Mouse (Mus musculus) erythroblast, adult 5-6 weeks (primary cell): Measurements from ENCODE around the gene Adamtsl3. TPM values are rescaled to one million over a fixed set of nuclear protein-coding genes. Genes with fewer than 3 reads are reported as not detected.

Source experiments
- ATAC-seq: replicated peaks from 2 replicates; pipeline ENCODE4 v1.8.0; 2016; ENCODE audit warnings: moderate number of reproducible peaks, mild to moderate bottlenecking, moderate TSS enrichment, inconsistent platforms; ENCODE audit not compliant: poor library complexity, low FRiP score, severe bottlenecking
- total RNA-seq, 2 experiments: library from RNA; stranded (forward) in 1 of 2; stranded (reverse) in 1 of 2; fragments of 150-400 nt in 1 of 2; fragments of 200-764, 138-1000 nt in 1 of 2; gene quantifications; 2 replicates each; pipeline versions ENCODE4 v1.2.3 to v1.2.4; 2015 to 2017; ENCODE audit warnings: low replicate concordance in 2 of 2

Gene Adamtsl3
- total RNA-seq (2015; ENCODE audit: low replicate concordance) (0.21 TPM in 1 of 2 replicates, not detected in the other), total RNA-seq (2017; ENCODE audit: low replicate concordance) (0.14 TPM in 1 of 2 replicates, not detected in the other)

DNA sequence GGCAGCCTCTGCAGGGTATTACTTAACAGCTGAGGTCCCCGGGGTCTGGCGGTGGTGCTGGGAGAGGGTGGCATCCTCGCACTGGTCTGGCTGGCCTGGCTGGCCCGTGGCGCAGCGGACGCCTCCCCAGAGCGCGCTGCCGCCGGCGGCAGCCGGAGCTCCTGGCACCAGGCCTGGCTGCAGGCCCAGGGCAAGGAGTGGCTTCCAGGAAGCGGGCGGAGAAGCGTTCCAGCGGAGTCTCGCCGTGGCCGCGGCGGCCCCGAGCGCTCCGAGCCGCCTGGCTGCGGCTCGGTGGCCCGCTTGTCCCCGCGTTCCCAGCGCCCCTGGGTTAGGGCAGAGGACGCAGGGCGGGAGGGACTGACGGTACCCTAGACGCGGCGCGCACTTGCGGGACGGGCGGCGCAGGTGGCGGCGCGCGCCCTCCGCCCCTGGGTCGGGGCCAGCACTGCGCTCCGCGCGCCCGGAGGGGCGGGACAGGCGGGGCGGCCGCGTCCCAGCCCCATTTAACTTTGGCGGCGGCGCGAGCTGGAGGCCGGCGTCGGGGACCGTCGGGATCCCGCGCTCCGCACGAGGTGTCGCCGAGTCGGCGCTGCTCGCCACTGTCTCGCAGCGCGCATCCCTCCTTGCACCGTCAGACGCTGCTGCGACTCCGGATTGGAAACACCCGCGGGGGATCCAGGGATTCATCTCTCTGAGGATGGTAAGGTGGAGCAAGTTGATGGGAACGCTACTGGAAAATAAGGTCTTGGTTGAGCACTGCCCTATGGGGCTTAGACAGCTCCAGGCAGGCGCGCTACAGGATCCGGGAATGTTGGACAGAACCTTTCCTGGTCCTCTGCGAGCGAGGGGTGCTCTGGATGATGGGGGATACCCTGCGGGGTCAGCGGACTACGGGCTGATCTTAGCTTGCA, at the start of gene Adamtsl3:
Adamtsl3 (plus strand) TSS at position 484 of the 911 bp plus-strand sequence.
- ATAC-seq: no peak

DNA sequence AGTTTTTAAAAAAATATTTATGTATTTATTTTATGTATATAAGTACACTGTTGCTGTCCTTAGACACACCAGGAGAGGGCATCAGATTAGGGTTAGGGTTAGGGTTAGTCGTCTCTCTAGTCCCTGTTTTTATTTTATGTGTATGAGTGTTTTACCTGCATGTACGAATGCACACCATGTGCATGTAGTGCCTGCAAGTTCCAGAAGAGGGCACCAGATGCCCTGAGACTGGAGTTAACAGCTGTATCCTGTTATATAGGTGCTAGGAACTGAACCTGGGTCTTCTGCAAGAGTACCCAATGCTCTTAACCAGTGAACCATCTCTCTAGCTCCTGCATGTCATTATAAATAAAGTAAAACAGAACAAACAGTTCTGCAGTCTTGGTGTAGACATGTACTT, 48.3 kb upstream of the Adamtsl3 start:
- no peak for ATAC-seq

DNA sequence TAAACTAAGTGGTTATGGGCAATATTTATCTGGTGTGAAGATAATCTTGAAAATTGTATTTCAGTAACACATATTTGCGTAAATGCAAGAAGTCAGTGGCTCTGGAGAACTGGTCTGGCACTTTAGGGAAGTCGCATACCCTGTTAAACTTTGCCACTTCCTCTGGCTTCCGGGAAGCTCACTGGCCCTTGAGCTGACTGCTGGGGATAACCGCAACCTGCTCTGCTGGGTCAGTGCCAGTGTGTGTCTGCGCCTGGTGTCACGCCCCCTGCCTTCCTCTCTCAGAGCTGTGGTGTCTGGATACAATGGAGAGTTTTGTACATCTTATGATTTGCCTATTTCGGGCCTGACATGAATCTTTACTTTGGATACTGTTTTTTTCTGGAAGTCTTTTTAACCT, 42.1 kb upstream of the Adamtsl3 start:
- ATAC-seq: no peak

DNA sequence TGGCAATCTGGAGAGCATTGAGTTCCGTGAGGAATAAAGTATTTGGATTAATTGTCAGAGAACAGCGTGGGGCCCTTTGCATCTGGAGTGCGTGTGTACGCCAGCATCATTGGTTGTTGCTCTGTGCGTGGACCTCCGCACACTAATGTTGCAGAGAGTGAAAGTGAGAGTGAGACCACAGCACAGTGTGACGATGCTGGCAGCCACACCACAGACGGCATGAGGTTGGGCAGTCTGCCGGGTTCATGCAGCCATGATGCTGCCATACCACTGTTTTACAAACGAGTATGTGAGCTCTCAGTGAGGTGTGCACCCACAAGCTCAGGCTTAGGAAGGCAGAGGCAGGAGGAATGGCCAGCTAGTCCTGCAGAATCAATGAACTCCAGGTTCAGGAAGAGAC, 41.4 kb upstream of the Adamtsl3 start:
- ATAC-seq: no peak

DNA sequence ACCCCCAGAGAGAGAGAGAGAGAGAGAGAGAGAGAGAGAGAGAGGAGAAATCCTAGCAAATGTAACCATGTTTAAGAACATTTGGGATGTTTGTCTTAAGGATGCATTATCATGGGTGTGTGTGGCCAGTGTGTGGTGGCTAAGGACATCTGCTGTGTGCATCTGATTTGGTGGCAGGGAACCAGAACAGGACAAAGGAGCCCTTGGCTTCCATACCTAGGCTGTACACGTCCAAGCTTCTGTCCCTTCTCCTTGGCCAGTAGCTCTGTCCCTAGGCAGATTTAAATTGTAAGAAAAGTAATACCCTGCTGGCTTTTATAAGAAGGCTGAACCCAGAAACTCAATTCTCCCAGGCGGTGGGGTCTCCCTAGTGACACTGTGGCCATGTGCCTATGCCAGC, 40.9 kb upstream of the Adamtsl3 start:
- no peak for ATAC-seq

DNA sequence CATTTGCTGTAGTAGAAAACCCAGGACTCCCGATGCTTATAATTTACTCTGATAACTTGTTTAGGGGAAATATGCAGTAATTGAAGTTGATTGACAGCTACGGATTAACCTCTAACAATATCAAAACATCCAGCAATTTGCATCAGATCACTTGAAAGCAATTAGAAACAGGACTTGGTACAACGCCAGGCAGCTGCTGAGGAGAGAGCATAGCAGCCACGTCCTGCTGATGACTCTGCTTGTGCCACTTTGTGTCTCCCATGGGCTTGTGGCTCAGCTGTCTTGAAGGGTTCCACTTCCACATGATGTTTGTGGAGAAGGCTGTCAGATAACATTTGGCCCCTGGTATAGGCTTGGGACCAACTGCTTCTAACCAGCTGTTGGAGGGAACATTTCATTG, 27.1 kb upstream of the Adamtsl3 start:
- no peak for ATAC-seq

DNA sequence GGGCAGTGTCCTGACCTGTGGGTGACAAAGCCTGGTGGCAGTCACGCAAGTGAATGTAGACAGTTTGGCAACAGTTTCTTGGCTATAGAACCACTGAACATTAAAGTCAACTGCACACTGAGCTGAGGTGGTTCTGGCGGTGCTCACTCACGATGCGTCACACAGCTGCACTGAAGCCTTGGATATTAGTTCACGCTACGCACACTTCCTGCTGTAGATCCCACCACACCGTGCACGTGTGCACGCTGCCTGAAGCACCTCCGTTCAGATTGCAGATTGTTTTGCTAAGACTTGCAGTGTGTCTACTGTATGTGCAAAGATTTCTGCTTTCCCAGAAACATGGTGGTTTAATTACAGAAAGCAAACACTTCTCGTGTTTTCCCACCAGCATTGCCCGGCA, 17.0 kb upstream of the Adamtsl3 start:
- no peak for ATAC-seq

DNA sequence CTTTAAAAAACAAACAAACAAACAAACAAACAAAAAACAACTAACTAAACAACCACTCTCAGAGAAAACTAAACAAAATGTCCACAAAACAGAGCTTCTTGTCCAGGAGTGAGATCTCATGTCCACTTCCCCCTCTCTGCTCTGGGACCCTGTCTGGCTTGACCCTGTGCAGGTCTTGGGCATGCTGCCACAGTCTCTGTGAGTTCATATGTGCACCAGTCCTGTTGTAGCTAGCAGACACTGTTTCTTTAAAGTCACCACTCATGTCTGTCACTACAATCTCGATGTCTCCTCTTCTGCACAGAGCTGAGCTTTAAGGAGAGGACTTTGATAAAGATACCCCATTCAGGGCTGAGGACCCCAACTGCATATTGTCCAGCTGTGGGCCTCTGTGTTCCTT, 8.9 kb upstream of the Adamtsl3 start:
- ATAC-seq: no peak

DNA sequence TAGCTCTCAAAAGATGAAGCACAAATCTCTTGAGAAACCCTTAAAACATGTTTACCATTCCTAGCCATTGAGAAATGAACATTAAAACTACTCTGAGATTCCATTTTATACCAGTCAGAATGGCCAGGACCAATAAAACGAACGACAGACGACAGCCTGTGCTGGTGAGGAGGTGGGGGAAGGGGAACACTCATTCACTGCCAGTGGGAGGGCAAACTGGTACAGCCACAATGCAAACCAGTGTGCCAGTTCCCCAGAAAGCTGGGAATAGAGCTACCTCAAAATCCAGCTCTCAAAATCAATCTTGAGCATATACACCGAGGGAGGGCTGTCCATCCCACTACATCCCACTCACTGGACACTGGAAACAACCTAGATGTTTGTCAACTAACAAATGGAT, 8.3 kb upstream of the Adamtsl3 start:
- ATAC-seq: no peak

DNA sequence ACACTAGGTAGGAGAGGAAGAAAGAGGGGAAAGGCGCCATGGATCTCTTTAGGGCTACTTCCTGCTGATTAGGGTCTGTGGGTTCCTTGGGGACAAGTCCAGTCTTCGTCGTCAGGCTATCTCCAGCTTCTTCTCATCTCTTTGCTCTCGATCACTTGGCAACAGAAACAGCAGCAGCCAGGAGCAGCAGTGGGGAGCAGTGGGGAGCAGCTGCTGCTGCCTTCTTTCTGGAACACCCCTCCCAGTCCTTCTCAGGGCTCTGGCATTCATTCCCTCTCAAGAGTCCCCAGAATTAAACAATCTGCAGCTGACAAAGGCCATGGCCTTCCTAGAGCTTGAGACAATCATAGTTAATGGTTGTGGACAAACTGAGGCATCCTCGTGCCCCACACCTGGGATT, 7.6 kb upstream of the Adamtsl3 start:
- ATAC-seq: no peak

DNA sequence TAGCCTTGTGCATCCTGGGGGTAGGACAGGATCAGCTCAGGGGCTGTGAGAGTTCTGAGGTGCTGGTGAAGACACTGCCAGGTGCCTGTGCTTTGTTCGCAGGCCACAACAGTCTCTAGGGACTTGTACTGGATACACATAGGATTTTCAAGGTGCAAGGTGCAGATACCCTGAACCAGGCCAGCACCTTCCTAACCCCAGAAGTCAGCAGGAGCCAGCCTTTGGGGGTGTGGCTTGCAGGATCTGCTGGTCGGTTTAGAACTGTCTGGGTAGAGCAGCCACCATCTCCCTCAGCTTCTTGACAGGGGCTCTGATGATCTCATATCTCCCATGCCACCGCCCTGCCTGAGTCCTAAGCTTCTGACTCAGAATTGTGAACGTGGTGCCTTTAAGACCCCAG, 5.7 kb upstream of the Adamtsl3 start:
- no peak for ATAC-seq

DNA sequence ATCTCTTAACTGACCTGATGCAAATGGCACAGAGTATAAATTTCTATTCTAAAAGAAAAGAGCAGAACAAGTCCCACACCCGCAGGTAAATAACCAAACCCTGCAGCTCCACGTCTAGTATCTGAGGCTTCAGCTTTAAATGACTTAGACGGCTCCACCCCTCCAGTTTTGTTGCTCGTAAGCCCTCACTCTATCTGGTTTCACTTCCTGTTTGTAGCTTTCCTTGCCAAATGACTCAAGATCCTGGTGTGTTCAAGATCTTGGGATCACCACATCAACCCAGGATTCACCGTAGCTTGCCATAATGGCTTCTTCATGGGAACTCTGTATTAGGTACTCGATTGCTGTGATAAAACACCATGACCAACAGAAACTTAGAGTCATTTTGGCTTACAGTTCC, 4.6 kb upstream of the Adamtsl3 start:
- ATAC-seq: no peak

DNA sequence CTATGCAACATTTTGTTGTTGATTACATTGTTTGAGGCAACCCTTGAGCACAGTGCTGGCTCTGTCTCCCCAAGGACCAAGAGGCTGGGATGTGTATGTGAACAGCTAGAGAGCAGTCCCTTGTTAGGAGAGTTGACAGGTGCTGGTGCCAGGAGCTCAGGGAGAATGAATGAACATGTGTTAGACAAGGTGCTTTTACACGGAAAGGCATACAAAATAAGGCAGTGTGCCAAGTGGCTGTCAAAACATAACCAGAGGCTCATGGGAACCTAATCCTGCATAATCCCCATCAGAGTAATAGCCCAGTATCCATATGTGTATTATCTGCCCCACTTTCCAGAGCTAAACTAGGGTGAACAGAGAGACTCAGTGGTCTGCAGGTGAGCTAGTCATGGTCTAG, 1.5 kb upstream of the Adamtsl3 start:
- no peak for ATAC-seq

DNA sequence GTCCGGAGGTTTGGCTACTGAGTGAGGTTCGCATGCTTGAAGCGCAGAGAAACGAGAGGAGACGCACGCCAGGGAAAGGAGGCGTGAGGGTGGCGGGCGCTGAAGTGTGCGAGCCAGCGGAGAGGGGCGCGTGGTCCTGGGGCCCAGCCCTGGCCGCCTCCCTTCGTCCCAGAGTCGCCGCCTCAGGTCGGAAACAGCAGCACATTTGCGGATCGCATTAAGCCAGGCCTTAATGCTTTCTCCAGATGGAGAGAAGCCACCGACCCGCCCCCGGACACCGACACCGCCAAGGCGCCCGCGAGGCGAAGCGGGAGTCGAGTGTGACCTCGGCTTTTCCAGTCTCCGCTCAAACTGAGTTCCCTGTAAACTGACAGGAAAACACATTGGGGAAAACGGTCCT, 638 bp downstream of the Adamtsl3 start:
- no peak for ATAC-seq

DNA sequence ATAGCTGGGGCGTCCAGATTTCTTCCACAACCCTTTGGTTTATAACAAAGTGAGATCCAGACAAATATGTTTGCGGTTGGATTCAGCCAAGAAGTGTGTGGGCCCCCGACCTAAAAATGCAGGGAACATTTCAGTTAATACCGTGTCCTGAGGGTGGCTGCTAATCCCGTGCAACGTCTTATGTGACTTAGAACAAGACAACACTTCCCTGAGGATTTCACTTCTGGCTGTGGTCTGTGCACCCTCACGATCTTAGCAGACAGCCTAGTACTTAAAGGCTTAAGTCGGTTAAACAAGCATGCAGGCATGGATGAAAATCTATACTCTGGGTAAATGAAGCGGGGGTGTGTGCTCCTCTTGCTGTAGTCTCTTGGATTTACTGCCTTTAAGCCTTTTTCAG, 2.6 kb downstream of the Adamtsl3 start:
- ATAC-seq: no peak

DNA sequence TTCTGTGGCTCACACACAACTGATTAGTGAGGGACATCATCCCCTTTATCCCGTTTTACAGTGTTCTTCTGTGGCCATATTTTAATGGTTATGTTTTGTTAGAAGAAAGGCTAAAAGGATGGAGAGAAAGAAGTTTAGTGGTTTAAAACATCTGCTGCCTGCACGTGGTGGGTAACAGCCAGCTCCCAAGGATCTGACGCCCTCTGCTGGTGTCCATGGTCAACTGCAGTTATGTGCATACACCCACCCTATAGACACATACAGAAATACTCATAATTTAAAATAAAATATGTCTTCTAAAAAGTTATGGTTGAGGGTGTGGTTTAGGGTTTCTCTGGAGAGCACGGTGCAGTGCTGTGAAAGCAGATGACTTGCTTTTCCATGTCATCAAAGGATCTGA, 3.0 kb downstream of the Adamtsl3 start:
- no peak for ATAC-seq

DNA sequence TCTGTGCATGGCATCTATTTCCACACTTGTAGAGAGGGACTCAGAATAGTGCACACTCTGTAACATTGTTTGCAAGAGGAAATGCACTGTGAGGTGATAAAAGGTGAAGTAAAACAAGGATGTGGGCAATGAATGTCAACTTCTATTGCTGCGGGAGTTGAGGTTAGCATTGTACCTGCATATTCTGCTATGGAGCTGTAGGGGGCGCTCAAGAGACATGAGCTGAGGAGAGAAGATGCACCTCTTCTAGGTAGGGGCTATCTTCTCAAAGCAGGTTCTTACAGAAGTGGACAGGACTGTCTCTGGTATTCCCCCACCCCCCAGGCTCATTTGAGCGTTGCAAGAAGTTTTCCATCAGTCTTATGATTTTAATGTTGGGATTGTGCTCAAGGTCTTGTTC, 3.7 kb downstream of the Adamtsl3 start:
- ATAC-seq: no peak

DNA sequence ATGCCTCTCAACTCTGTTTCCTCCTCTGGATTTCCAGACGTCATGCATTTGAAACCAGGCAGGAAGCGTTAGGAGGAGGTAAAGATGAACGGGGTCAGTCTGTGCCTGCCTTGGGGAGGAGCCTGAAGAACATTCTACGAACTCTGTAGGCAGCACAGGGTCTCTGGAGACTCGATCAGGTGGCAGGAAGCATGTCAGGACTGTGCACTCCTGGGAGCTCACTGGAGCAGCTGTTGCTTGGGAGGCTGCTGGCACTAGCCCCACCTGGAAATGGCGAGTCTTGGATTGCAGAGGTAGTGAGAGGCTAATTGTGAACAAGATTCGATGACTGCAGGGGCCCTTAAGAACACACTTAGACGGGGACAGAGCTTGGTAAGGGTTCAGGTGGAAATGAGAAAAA, 6.0 kb downstream of the Adamtsl3 start:
- no peak for ATAC-seq

DNA sequence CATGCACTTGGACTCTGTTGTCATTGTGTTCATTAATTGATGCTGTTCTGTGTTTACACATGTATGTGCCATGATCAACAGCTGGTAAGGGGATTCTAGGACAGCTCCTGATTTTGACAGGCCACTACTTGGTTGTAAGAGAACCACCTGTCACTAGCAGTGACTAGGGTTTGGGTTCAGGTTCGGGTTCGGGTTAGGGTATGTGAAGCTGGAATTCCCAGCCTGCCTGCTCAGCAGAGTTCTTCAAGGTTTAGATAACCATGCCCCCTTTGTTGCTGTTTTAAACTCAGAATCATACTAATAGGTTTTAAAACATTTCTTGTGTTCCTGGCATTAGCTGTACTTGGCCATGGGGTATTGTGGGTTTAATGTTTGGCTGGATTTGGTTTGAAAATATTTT, 11.2 kb downstream of the Adamtsl3 start:
- no peak for ATAC-seq

DNA sequence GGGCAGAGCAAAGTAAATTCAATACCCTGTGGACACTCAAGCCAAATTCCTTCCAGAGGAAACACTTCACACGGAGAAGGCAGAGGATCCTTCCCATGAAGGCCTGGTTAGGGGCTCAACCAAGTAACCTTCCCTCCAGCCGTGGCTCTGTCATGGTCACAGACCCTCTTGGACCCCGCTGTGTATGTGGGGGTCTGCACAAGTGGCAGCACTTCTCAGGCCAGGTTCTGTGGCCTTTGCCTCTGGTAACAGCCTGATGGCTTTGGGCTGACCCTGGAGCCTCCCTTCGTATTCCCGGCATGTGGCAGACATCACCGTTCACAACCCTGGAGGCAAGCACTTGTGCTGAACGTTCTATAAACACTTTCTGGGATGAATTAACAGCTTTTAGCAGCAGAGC, 14.3 kb downstream of the Adamtsl3 start:
- ATAC-seq: no peak

DNA sequence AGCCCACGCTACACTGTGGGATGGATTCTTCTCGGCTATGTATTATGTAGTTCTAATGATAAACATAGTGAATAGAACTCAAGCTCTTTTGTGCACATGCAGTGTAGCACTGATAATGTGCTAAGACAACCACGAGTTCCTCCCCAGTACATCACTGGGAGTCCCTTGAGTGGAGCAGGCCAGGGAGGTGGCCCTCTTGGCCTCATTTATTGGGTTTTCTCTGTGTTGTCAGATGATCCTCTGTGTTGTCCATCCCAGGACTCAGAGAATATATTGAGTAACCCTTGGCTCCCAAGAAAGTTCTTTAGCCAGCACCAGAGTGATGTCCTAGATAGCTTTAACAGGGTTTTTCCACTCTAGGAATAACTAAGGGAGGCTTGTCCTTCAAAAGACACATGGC, 14.9 kb downstream of the Adamtsl3 start:
- ATAC-seq: no peak

DNA sequence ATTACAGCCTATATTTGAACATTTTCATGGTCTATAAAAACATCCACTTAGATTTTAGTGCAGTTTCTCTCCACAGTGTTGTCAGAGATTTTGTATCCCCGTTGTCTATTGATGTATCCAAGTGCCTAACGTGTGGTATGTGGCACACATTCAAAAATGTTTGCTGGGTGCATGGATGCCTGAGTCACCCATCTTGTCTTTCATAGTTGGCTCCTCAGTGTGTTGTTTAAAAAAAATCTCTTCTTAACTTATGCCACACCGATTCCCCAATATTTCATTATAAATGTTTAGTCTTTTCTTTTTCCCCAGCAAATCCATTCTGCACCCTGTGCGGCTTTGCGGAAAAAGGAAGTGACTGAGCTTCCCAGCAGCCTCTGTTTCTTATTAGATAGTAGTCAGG, 23.7 kb downstream of the Adamtsl3 start:
- no peak for ATAC-seq
